Mouse (Mus musculus) lung, adult 2 months (tissue): ENCODE results near the gene Bhlhe23. TPM values are rescaled to one million over a fixed set of nuclear protein-coding genes. Genes with fewer than 3 reads are reported as not detected.

Experiments
- DNase-seq: peaks from one replicate; pipeline ENCODE4 v3.0.0; 2022
- H3K4me1 ChIP-seq: fragments of 200-500 bp; 2 replicates; pipeline ENCODE4 v1.6.1; 2011; ENCODE audit warnings: low read length; ENCODE audit not compliant: control insufficient read depth, insufficient read depth
- H3K4me3 ChIP-seq: fragments of 200-500 bp; replicated peaks from 2 replicates; pipeline ENCODE3; 2011; ENCODE audit warnings: low read depth, mild to moderate bottlenecking, control low read depth, low read length; ENCODE audit errors: extremely low read depth
- CTCF ChIP-seq: fragments of 200-500 bp; IDR thresholded peaks from 2 replicates; pipeline ENCODE4 v1.5.1; 2011; ENCODE audit warnings: mild to moderate bottlenecking, low read length, control low read depth; ENCODE audit not compliant: insufficient read depth
- POLR2A ChIP-seq: fragments of 200-500 bp; IDR thresholded peaks from 2 replicates; pipeline ENCODE4 v1.6.1; 2011; ENCODE audit warnings: low read depth, mild to moderate bottlenecking, control low read depth, low read length, borderline replicate concordance; ENCODE audit errors: extremely low read depth
- WGBS: fragments of 180-500 bp; shearing (Covaris S2); methylation state at CpG from one replicate; pipeline ENCODE4 v1.1.7; 2018; 5-methylcytosine and 5-hydroxymethylcytosine counted together
- polyA plus RNA-seq: library from polyadenylated mRNA; depleted of rRNA; stranded (reverse); fragments of >200 nt; gene quantifications from 2 replicates; pipeline ENCODE4 v1.2.3, GENCODE M21; 2012

Gene Bhlhe23
- polyA plus RNA-seq, 1 experiment: not detected

- peak; percentile 51 for DNase-seq
- TF ChIP-seq CTCF (peak; percentile 98), POLR2A (no peak)
- no peak overlapping the region for H3K4me3 ChIP-seq
- WGBS: 22% methylated on average over 12 of the region's 12 CpGs
- H3K4me1 ChIP-seq: no peaks in the 10 kb centered on the region
Observed at GRCm38 (mm10) chr2:180779226-180780104, 2.8 kb upstream of the Bhlhe23 start.

GRCm38 (mm10) chr2:180775641-180776040, 1.1 kb downstream of the Bhlhe23 start:
- H3K4me1 ChIP-seq: no peaks in the 10 kb centered on the region

GRCm38 (mm10) chr2:180775223-180775622, 1.5 kb downstream of the Bhlhe23 start:
- H3K4me1 ChIP-seq: no peaks in the 10 kb centered on the region
- no peak for DNase-seq
- WGBS: 8% methylated on average over 12 of the region's 12 CpGs
- TF ChIP-seq POLR2A (no peak), CTCF (no peak)
- no peak overlapping the region for H3K4me3 ChIP-seq

More at GRCm38 (mm10) chr2:180775641-180776040, 1.1 kb downstream of the Bhlhe23 start:
- WGBS: 4% methylated on average over 15 of the region's 15 CpGs
- no peak for DNase-seq
- H3K4me3 ChIP-seq: no peak overlapping the region
- TF ChIP-seq CTCF: no peak

GRCm38 (mm10) chr2:180765713-180766112, 11.0 kb downstream of the Bhlhe23 start:
- no peaks in the 10 kb centered on the region for H3K4me1 ChIP-seq
- 72% methylated on average over 7 of the region's 7 CpGs for WGBS
- DNase-seq: no peak
- no peak for TF ChIP-seq CTCF
- H3K4me3 ChIP-seq: no peak overlapping the region

- no peaks in the 10 kb centered on the region for H3K4me1 ChIP-seq
- no peak overlapping the region for H3K4me3 ChIP-seq
- 78% methylated on average over 11 of the region's 11 CpGs for whole genome bisulfite sequencing
- TF ChIP-seq POLR2A: no peak
- no peak for TF ChIP-seq CTCF
- DNase-seq: no peak
Observed at GRCm38 (mm10) chr2:180764986-180765385, 11.7 kb downstream of the Bhlhe23 start.

GRCm38 (mm10) chr2:180758513-180759263, 18.0 kb downstream of the Bhlhe23 start:
- WGBS: 46% methylated on average over 15 of the region's 15 CpGs
- no peak for TF ChIP-seq POLR2A
- no peak for TF ChIP-seq CTCF
- H3K4me1 ChIP-seq: no peaks in the 10 kb centered on the region
- H3K4me3 ChIP-seq: no peak overlapping the region
- DNase-seq: no peak

GRCm38 (mm10) chr2:180756786-180757185, 19.9 kb downstream of the Bhlhe23 start:
- DNase-seq: no peak
- WGBS: 35% methylated on average over 2 of the region's 2 CpGs
- no peak for TF ChIP-seq POLR2A
- TF ChIP-seq CTCF: no peak
- Histone ChIP-seq H3K4me1 (no peaks in the 10 kb centered on the region), H3K4me3 (no peak overlapping the region)

- no peak for DNase-seq
- WGBS: 2% methylated on average over 8 of the region's 8 CpGs
Observed at GRCm38 (mm10) chr2:180755896-180756295, 20.8 kb downstream of the Bhlhe23 start.

GRCm38 (mm10) chr2:180754976-180755688, 21.6 kb downstream of the Bhlhe23 start:
- TF ChIP-seq CTCF (no peak), POLR2A (no peak)
- H3K4me1 ChIP-seq: no peaks in the 10 kb centered on the region
- DNase-seq: no peak
- H3K4me3 ChIP-seq: no peak overlapping the region
- 76% methylated on average over 5 of the region's 5 CpGs for WGBS

More at GRCm38 (mm10) chr2:180755896-180756295, 20.8 kb downstream of the Bhlhe23 start:
- no peak for TF ChIP-seq CTCF
- TF ChIP-seq POLR2A: no peak
- Histone ChIP-seq H3K4me1 (no peaks in the 10 kb centered on the region), H3K4me3 (no peak overlapping the region)
